23 mouse cellular contexts compared by ENCODE assay signal in the genomic region with DNA sequence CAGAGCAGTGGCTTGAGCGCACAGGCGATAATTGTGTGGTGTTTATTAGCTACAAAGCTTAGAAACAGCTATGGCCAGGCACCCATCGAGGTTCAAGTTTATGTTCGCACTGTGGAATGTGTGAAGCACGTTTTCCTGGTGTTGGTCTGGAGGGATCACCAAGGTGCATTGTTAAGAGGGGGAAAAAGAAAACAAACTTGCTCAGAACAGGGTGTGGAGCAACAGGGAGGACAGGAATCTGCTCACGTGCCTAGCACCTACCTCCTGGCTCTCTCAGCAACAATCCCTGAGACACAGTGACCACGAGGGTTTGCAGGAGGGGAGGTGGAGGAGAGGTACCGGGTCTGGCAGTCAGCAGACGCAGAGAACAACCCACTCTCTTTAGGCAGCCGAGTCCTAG. TPM values are rescaled to one million over a fixed set of nuclear protein-coding genes. Genes with fewer than 3 reads are reported as not detected.
DNase-seq lines count a peak whose midpoint lies in the region; ATAC-seq lines count a peak whose summit lies in the region.
"Had no signal": no experiment of that assay in that cellular context is flagged by ENCODE, and none has a peak within 500 bp of the region (broad histone marks: within the 10 kb centered on the region; RNA-seq: fewer than 3 reads in every experiment).

No protein-coding gene starts in this region.

- H3K4me1 ChIP-seq in midbrain, embryonic 11.5 days (ENCODE audit: control insufficient read depth, insufficient read depth, low read length) = peaks cover 2% of the 10 kb centered on the region; the same call in 1 of the 2 replicates
- H3K4me1 ChIP-seq in midbrain, embryonic 16.5 days (ENCODE audit: control insufficient read depth, insufficient read depth, low read length) = no peaks in the 10 kb centered on the region
- H3K4me1 ChIP-seq: forebrain, embryonic 13.5 days; hindbrain, embryonic 13.5 days had no signal

- peaks cover 7% of the 10 kb centered on the region; the same call in 1 of the 2 replicates for H3K27me3 ChIP-seq in midbrain, embryonic 11.5 days (ENCODE audit: control insufficient read depth, insufficient read depth, low read length)
- peaks cover 7% of the 10 kb centered on the region; the same call in 1 of the 2 replicates for H3K27me3 ChIP-seq in midbrain, embryonic 16.5 days (ENCODE audit: control insufficient read depth, insufficient read depth, low read depth, low read length)

- no peaks in the 10 kb centered on the region for H3K36me3 ChIP-seq in midbrain, embryonic 11.5 days (ENCODE audit: control insufficient read depth, insufficient read depth, low read length)
- H3K36me3 ChIP-seq in midbrain, embryonic 16.5 days (ENCODE audit: control insufficient read depth, insufficient read depth, low read length) = no peaks in the 10 kb centered on the region
- H3K36me3 ChIP-seq: forebrain, embryonic 10.5 days; hindbrain, embryonic 10.5 days; hindbrain, embryonic 13.5 days had no signal

- H3K27ac ChIP-seq in midbrain, embryonic 11.5 days (ENCODE audit: low read depth, low read length) = no peak overlapping the region
- no peak overlapping the region for H3K27ac ChIP-seq in midbrain, embryonic 16.5 days (ENCODE audit: low read length)
- H3K27ac ChIP-seq: forebrain, embryonic 10.5 days; forebrain, embryonic 13.5 days; gastrocnemius, adult 2 months; hindbrain, embryonic 10.5 days; hindbrain, embryonic 13.5 days had no signal

- no peak overlapping the region for H3K4me2 ChIP-seq in midbrain, embryonic 11.5 days
- no peak overlapping the region for H3K4me2 ChIP-seq in midbrain, embryonic 16.5 days (ENCODE audit: low read length)
- H3K4me2 ChIP-seq: forebrain, embryonic 13.5 days; heart, embryonic 11.5 days; hindbrain, embryonic 13.5 days had no signal

- DNase-seq in kidney, postnatal 10 days = peak; percentile 6
- no peak for DNase-seq in kidney, adult 9 months
- DNase-seq in midbrain, embryonic 11.5 days (ENCODE audit: low spot score, missing footprints) = peak; percentile 59
- DNase-seq in lung, postnatal 36 days = peak; percentile 66
- no peak for DNase-seq in heart, postnatal 25 days (ENCODE audit: low spot score)
- no peak for DNase-seq in cerebellum, adult 9-11 months
- no peak for DNase-seq in testis, postnatal 10 days (ENCODE audit: low spot score)
- DNase-seq: adrenal gland, adult 8-10 months; adrenal gland, postnatal 25 days; cerebellum, adult 11-12 months; cerebellum, adult 8-10 months; cerebellum, postnatal 14 days; gastrocnemius, adult 2 months; heart, adult 11 months; heart, postnatal 36 days had no signal

- WGBS in midbrain, embryonic 11.5 days = 70% methylated on average over 10 of the region's 10 CpGs
- WGBS in midbrain, embryonic 16.5 days = 66% methylated on average over 10 of the region's 10 CpGs

- intact Hi-C loops in heart, postnatal 25 days (cut with DNase I) = loop anchor here (5.0 to 10.0 kb wide), 3 partner anchors 116 to 359 kb away; partner anchors contain the start of gene Snai1

- no peak overlapping the region for H3K9ac ChIP-seq in midbrain, embryonic 11.5 days (ENCODE audit: low read length)
- no peak overlapping the region for H3K9ac ChIP-seq in midbrain, embryonic 16.5 days (ENCODE audit: low read depth, low read length)
- H3K9ac ChIP-seq: forebrain, embryonic 13.5 days; hindbrain, embryonic 13.5 days had no signal

- H3K4me3 ChIP-seq in midbrain, embryonic 11.5 days (ENCODE audit: low read depth, low read length) = no peak overlapping the region
- no peak overlapping the region for H3K4me3 ChIP-seq in midbrain, embryonic 16.5 days (ENCODE audit: low read depth, low read length)
- H3K4me3 ChIP-seq: forebrain, embryonic 10.5 days; forebrain, embryonic 13.5 days; gastrocnemius, adult 2 months; hindbrain, embryonic 10.5 days; hindbrain, embryonic 13.5 days had no signal

- no peaks in the 10 kb centered on the region for H3K9me3 ChIP-seq in midbrain, embryonic 11.5 days (ENCODE audit: control insufficient read depth, low read length)
- no peaks in the 10 kb centered on the region for H3K9me3 ChIP-seq in midbrain, embryonic 16.5 days (replicated peaks; ENCODE audit: control insufficient read depth, low read length, poor library complexity, severe bottlenecking)
- H3K9me3 ChIP-seq: forebrain, embryonic 10.5 days; forebrain, embryonic 13.5 days; hindbrain, embryonic 10.5 days; hindbrain, embryonic 13.5 days had no signal

- no peak for ATAC-seq in midbrain, embryonic 11.5 days (ENCODE audit: low FRiP score)
- ATAC-seq in midbrain, embryonic 16.5 days = no peak
- ATAC-seq: activated CD4-positive, CD25-positive, alpha-beta regulatory T cell, adult 4 months; forebrain, embryonic 13.5 days; forebrain, embryonic 16.5 days had no signal

RNA-seq across cellular contexts. Expression of gene Ptpn1, which starts 38.2 kb away (rescaled TPM):
- 89.8 and 92.6 TPM in 2 replicates for polyA plus RNA-seq in midbrain, embryonic 11.5 days (2014; fragmentation: Nextera tagmentation; extraction: Ambion mirVana)
- 79.8 and 86.0 TPM in 2 replicates for polyA plus RNA-seq in midbrain, embryonic 16.5 days (2015; fragmentation: Nextera tagmentation; extraction: Ambion mirVana)
- 10 to 100 TPM; 21.9 to 23.4 TPM for total RNA-seq in heart, postnatal 25 days (2021)

Comparison
In these comparisons a context has a peak if more than half of its experiments do, and no peak if none do; other contexts are left out.
1. DNase-seq: peak in kidney, postnatal 10 days (single experiment), midbrain, embryonic 11.5 days (single experiment) and lung, postnatal 36 days (single experiment); none in kidney, adult 9 months (single experiment), heart, postnatal 25 days (single experiment), cerebellum, adult 9-11 months (single experiment) and testis, postnatal 10 days (single experiment).